Mouse (Mus musculus): ENCODE results near the gene Dnajb13. TPM values are rescaled to one million over a fixed set of nuclear protein-coding genes. Genes with fewer than 3 reads are reported as not detected.
A peak's percentile ranks its signal among the peaks of the same experiment; 100 is the strongest.

Gene Dnajb13
- polyA plus RNA-seq, 1 experiment from 2014 or later = 0.18 TPM

DNA sequence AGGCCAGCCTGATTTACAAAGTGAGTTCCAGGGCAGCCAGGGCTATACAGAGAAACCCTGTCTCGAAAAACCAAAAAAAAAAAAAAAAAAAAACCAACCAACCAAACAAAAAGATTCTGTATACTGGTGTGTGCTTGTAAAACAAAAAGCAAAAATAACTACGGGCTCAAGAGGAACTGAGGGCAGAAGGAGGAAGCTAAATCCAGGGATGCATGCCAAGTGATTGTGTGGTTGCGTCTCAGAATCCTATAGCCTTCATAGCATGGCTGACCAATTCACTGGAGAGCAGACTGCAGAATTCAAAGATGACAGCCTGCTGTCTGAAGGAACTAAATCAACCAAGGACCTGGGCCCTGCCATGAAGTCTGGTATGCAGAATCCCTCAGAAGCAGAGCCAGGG is 19.5 kb upstream of the Dnajb13 start:
- Histone ChIP-seq H3K4me2 (no peak overlapping the region), H3K27ac (ENCODE audit: low read depth) (no peak overlapping the region), H3K4me3 (ENCODE audit: low read depth, low read length) (no peak overlapping the region), H3K27me3 (ENCODE audit: insufficient read depth, low read length) (no peaks in the 10 kb centered on the region), H3K36me3 (ENCODE audit: insufficient read depth) (peaks cover 5% of the 10 kb centered on the region), H3K4me1 (ENCODE audit: insufficient read depth) (peaks cover 7% of the 10 kb centered on the region; the same call in 1 of the 2 replicates), H3K9ac (no peak overlapping the region), H3K9me3 (ENCODE audit: low read depth, low read length) (no peaks in the 10 kb centered on the region)
- ATAC-seq (ENCODE audit: insufficient read depth) = no peak
- TF ChIP-seq CTCF (IDR thresholded peaks at IDR 0.05; ENCODE audit: low read depth) = no peak
- no peak for DNase-seq
- WGBS = 78% methylated on average over 3 of the region's 3 CpGs

DNA sequence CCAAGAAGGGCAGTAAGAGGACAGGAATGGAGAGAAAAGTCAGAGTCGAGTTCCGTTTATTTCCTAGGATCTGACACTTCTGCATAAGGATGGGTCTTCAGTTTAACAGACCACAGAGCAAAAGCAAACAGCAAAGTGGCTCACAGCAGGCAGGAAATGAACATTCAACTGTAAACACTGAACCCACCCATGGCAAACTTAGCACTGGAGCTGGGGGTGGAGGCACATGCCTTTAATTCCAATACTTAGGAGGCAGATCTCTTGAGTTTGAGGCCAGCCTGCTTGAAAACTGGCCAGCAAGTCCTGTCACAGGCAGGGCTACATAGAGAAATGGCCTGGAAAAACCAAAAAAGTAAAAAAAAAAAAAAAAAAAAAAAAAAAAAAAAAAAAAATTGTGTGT is 18.7 kb upstream of the Dnajb13 start:
- Histone ChIP-seq H3K4me1 (ENCODE audit: insufficient read depth) (peaks cover 7% of the 10 kb centered on the region; the same call in 1 of the 2 replicates), H3K4me3 (ENCODE audit: low read depth, low read length) (no peak overlapping the region), H3K4me2 (no peak overlapping the region), H3K27me3 (ENCODE audit: insufficient read depth, low read length) (no peaks in the 10 kb centered on the region), H3K9me3 (ENCODE audit: low read depth, low read length) (no peaks in the 10 kb centered on the region), H3K36me3 (ENCODE audit: insufficient read depth) (no peaks in the 10 kb centered on the region), H3K27ac (ENCODE audit: low read depth) (peak overlapping the region; percentile 37; the same call in 1 of the 2 replicates), H3K9ac (no peak overlapping the region)
- no peak for ATAC-seq (ENCODE audit: insufficient read depth)
- no peak for TF ChIP-seq CTCF (IDR thresholded peaks at IDR 0.05; ENCODE audit: low read depth)
- DNase-seq = peak; percentile 35
- WGBS = 30% methylated on average over 2 of the region's 2 CpGs

DNA sequence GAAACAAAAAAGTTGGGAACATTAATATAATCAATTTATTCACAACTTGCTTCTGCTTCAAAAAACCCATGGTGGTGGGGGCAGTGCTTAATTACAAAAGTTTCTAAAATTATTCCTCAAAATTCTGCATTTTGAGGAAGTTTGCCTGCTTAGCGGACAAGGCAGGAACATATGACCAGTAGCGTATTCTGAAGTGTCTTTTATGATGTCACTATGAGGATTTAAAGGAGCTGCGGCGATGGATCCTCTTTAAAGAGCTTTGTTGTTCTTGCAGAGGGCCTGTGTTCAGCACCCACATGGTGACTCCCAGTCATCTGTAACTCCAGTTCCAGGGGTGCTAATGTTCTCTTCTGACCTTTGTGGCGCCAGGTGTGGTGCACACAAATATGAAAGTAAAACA is 16.0 kb upstream of the Dnajb13 start:
- Histone ChIP-seq H3K27ac (ENCODE audit: low read depth) (no peak overlapping the region), H3K9ac (no peak overlapping the region), H3K27me3 (ENCODE audit: insufficient read depth, low read length) (no peaks in the 10 kb centered on the region), H3K4me1 (ENCODE audit: insufficient read depth) (no peaks in the 10 kb centered on the region), H3K4me2 (no peak overlapping the region), H3K4me3 (ENCODE audit: low read depth, low read length) (no peak overlapping the region), H3K9me3 (ENCODE audit: low read depth, low read length) (no peaks in the 10 kb centered on the region), H3K36me3 (ENCODE audit: insufficient read depth) (no peaks in the 10 kb centered on the region)
- TF ChIP-seq CTCF (IDR thresholded peaks at IDR 0.05; ENCODE audit: low read depth) = no peak
- 88% methylated on average over 5 of the region's 5 CpGs for WGBS
- DNase-seq (no peak), ATAC-seq (ENCODE audit: insufficient read depth) (no peak)

DNA sequence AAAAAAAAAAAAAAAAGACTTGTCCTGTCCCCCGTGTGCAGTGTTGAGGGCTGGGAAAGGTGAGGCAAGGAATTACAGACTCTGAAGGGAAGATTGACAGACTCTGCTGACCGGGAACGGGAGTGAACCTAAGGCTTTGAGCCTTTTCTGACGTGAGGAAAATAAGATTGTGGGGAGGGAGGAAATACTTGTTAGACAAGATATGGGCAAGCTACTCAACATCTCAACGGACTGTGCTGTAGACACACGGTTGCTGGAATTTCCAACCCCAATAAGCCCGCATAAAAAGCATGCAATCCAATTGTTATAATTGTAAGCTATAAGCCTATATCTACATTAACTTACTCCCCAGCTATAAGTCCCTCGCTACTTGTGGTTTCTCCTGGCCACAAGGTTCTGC is 9.9 kb upstream of the Dnajb13 start:
- DNase-seq = no peak
- 58% methylated on average over 8 of the region's 8 CpGs for WGBS

DNA sequence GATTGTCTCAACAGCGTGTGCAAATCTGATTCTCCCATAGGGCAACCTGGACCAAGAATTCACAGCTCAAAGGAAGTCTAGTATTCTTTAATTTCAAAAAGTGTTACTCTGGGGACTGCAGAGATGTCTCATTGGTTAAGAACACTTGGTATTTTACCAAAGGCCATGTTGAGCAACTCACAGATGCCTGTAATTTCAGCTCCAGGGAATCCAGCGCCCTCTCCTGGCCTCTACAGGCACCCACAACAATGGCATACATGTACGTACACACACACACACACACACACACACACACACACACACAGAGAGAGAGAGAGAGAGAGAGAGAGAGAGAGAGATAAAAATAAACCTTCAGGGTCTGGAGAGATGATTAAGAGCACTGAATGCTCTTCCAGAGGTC is 7.5 kb upstream of the Dnajb13 start:
- Histone ChIP-seq H3K4me3 (ENCODE audit: low read depth, low read length) (no peak overlapping the region), H3K36me3 (ENCODE audit: insufficient read depth) (no peaks in the 10 kb centered on the region), H3K9ac (no peak overlapping the region), H3K4me2 (no peak overlapping the region), H3K4me1 (ENCODE audit: insufficient read depth) (no peaks in the 10 kb centered on the region), H3K9me3 (ENCODE audit: low read depth, low read length) (no peaks in the 10 kb centered on the region), H3K27ac (ENCODE audit: low read depth) (no peak overlapping the region), H3K27me3 (ENCODE audit: insufficient read depth, low read length) (no peaks in the 10 kb centered on the region)
- DNase-seq = no peak
- no peak for ATAC-seq (ENCODE audit: insufficient read depth)
- no peak for TF ChIP-seq CTCF (IDR thresholded peaks at IDR 0.05; ENCODE audit: low read depth)
- 77% methylated on average over 3 of the region's 3 CpGs for WGBS

More for the DNA sequence above, 9.9 kb upstream of the Dnajb13 start:
- TF ChIP-seq CTCF (IDR thresholded peaks at IDR 0.05; ENCODE audit: low read depth) = no peak
- no peaks in the 10 kb centered on the region for H3K27me3 ChIP-seq (ENCODE audit: insufficient read depth, low read length)
- H3K36me3 ChIP-seq (ENCODE audit: insufficient read depth) = no peaks in the 10 kb centered on the region
- H3K4me2 ChIP-seq = no peak overlapping the region
- no peak overlapping the region for H3K9ac ChIP-seq
- no peak overlapping the region for H3K4me3 ChIP-seq (ENCODE audit: low read depth, low read length)
- no peak for ATAC-seq (ENCODE audit: insufficient read depth)
- no peaks in the 10 kb centered on the region for H3K9me3 ChIP-seq (ENCODE audit: low read depth, low read length)
- H3K27ac ChIP-seq (ENCODE audit: low read depth) = no peak overlapping the region
- no peaks in the 10 kb centered on the region for H3K4me1 ChIP-seq (ENCODE audit: insufficient read depth)

DNA sequence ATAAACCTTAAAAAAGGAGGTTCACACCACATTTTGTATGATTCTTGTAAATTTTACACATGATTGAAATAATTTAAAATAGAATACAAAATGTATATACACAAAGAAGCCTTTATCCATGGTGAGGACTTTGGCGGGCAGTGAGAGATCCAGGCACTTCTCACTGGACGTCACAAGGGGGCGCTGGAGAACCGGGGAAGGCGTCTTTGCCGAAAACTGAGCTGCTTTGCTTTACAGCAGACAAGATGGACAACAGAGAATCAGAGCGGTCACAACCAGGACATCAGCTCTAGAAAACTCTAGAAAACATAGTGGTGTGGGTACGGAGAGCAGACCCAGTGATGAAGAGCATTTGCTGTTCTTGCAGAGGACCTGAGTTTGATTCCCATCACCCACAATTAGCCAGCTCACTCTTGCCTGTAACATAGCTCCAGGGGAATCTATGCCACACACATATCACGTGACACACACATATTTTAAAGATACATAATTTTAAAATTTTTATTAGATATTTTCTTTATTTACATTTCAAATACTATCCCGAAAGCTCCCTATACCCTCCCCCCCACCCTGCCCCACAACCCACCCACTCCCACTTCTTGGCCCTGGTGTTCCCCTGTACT is 6.0 kb upstream of the Dnajb13 start:
- H3K4me1 ChIP-seq (ENCODE audit: insufficient read depth) = no peaks in the 10 kb centered on the region
- H3K9me3 ChIP-seq (ENCODE audit: low read depth, low read length) = no peaks in the 10 kb centered on the region
- WGBS = 17% methylated on average over 10 of the region's 10 CpGs
- peak; percentile 96 for TF ChIP-seq CTCF (IDR thresholded peaks at IDR 0.05; ENCODE audit: low read depth)
- no peaks in the 10 kb centered on the region for H3K36me3 ChIP-seq (ENCODE audit: insufficient read depth)
- H3K4me3 ChIP-seq (ENCODE audit: low read depth, low read length) = no peak overlapping the region
- H3K27ac ChIP-seq (ENCODE audit: low read depth) = no peak overlapping the region
- no peaks in the 10 kb centered on the region for H3K27me3 ChIP-seq (ENCODE audit: insufficient read depth, low read length)
- H3K9ac ChIP-seq = no peak overlapping the region
- peak overlapping the region; percentile 10; the same call in 1 of the 2 replicates for H3K4me2 ChIP-seq
- DNase-seq (peak; percentile 90), ATAC-seq (ENCODE audit: insufficient read depth) (0 out of 2 replicates have a peak, but pooled peaks have one; percentile 41)

DNA sequence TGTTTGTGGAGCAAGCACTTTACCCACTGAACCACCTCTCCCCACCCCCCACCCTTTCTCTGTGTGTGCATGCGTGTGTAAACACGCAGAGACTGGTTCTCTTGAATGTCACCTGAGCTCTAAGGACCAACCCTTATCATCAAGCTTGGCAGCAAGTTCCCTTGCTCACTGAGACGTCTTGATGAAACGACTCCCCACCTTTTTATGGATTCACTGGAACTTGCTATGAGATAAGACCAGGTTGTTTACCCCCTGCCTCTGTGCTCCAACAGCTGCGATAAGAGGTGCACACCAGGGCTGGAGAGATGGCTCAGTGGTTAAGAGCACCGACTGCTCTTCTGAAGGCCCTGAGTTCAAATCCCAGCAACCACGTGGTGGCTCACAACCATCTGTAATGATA is 5.4 kb upstream of the Dnajb13 start:
- TF ChIP-seq CTCF (IDR thresholded peaks at IDR 0.05; ENCODE audit: low read depth) = no peak
- H3K4me3 ChIP-seq (ENCODE audit: low read depth, low read length) = no peak overlapping the region
- H3K9me3 ChIP-seq (ENCODE audit: low read depth, low read length) = no peaks in the 10 kb centered on the region
- H3K27ac ChIP-seq (ENCODE audit: low read depth) = no peak overlapping the region
- H3K4me2 ChIP-seq = no peak overlapping the region
- DNase-seq (no peak), ATAC-seq (ENCODE audit: insufficient read depth) (no peak)
- no peaks in the 10 kb centered on the region for H3K36me3 ChIP-seq (ENCODE audit: insufficient read depth)
- no peaks in the 10 kb centered on the region for H3K27me3 ChIP-seq (ENCODE audit: insufficient read depth, low read length)
- 53% methylated on average over 7 of the region's 7 CpGs for WGBS
- no peak overlapping the region for H3K9ac ChIP-seq
- no peaks in the 10 kb centered on the region for H3K4me1 ChIP-seq (ENCODE audit: insufficient read depth)
